Mouse (Mus musculus) embryonic facial prominence, embryonic 14.5 days (tissue): ENCODE data around the gene F2. TPM values are rescaled to one million over a fixed set of nuclear protein-coding genes. Genes with fewer than 3 reads are reported as not detected.

Experiments used
- ATAC-seq: fragments of 200-750 bp; cut with Nextera tagmentation; 2 replicates; pipeline ENCODE4 v1.8.0; 2017; ENCODE audit warnings: low read depth, moderate number of reproducible peaks, moderate TSS enrichment
- DNase-seq: peaks from one replicate; pipeline ENCODE4 v3.0.0-alpha.2; 2015; ENCODE audit warnings: low spot score
- H3K27ac ChIP-seq: fragments of 300-500 bp; sonication (generic); replicated peaks from 2 replicates; pipeline ENCODE4 v1.5.1; 2014; ENCODE audit warnings: low read depth, mild to moderate bottlenecking, low read length, moderate library complexity
- H3K27me3 ChIP-seq: fragments of 300-500 bp; sonication (generic); replicated peaks from 2 replicates; pipeline ENCODE4 v1.6.1; 2014; ENCODE audit warnings: low read length; ENCODE audit not compliant: control insufficient read depth, insufficient read depth
- H3K36me3 ChIP-seq: fragments of 300-500 bp; sonication (generic); 2 replicates; pipeline ENCODE4 v1.6.1; 2014; ENCODE audit warnings: low read length, mixed read lengths; ENCODE audit not compliant: control insufficient read depth, insufficient read depth
- H3K4me1 ChIP-seq: fragments of 300-500 bp; sonication (generic); 2 replicates; pipeline ENCODE4 v1.6.1; 2014; ENCODE audit warnings: antibody characterized with exemption, low read length; ENCODE audit not compliant: control insufficient read depth, insufficient read depth
- H3K4me2 ChIP-seq: fragments of 300-500 bp; sonication (generic); 2 replicates; pipeline ENCODE4 v1.6.1; 2014; ENCODE audit warnings: low read depth, mild to moderate bottlenecking, low read length, moderate library complexity, mixed read lengths
- H3K4me3 ChIP-seq: fragments of 300-500 bp; sonication (generic); 2 replicates; pipeline ENCODE4 v1.5.1; 2014; ENCODE audit warnings: low read depth, mild to moderate bottlenecking, low read length
- H3K9ac ChIP-seq: fragments of 300-500 bp; sonication (generic); 2 replicates; pipeline ENCODE4 v1.6.1; 2014; ENCODE audit warnings: low read depth, mild to moderate bottlenecking, low read length, moderate library complexity, mixed read lengths
- H3K9me3 ChIP-seq: fragments of 300-500 bp; sonication (generic); 2 replicates; pipeline ENCODE4 v1.6.1; 2016; ENCODE audit warnings: low read length; ENCODE audit not compliant: control insufficient read depth
- WGBS: fragments of 180-500 bp; shearing (Covaris S2); extraction: QIAGEN DNeasy Blood & Tissue Kit; methylation state at CpG from one replicate; pipeline ENCODE4 v1.1.7; 2014; 5-methylcytosine and 5-hydroxymethylcytosine counted together
- polyA plus RNA-seq: library from polyadenylated mRNA; unstranded; fragments of >200 nt; fragmentation: Nextera tagmentation; extraction: Ambion mirVana; gene quantifications from 2 replicates; pipeline ENCODE4 v1.2.1, GENCODE M21; 2014

The F2 gene
- polyA plus RNA-seq, 1 experiment from 2014 or later, result 2.1 TPM

- Histone ChIP-seq H3K27ac (no peak overlapping the region), H3K4me1 (peaks cover 13% of the 10 kb centered on the region), H3K9me3 (no peaks in the 10 kb centered on the region), H3K9ac (no peak overlapping the region), H3K4me3 (no peak overlapping the region; the same call in 1 of the 2 replicates), H3K36me3 (peaks cover 48% of the 10 kb centered on the region), H3K4me2 (no peak overlapping the region), H3K27me3 (no peaks in the 10 kb centered on the region)
- DNase-seq (no peak), ATAC-seq (no peak)
- WGBS, result 89% methylated on average over 14 of the region's 14 CpGs
Observed at GRCm38 (mm10) chr2:91651458-91652258, 15.4 kb upstream of the F2 start.

GRCm38 (mm10) chr2:91650360-91650995 lies 14.3 kb upstream of the F2 start:
- Histone ChIP-seq H3K4me1 (peaks cover 13% of the 10 kb centered on the region), H3K9me3 (no peaks in the 10 kb centered on the region), H3K4me2 (peak overlapping the region; percentile 81), H3K27me3 (no peaks in the 10 kb centered on the region), H3K4me3 (peak overlapping the region; percentile 77), H3K36me3 (peaks cover 48% of the 10 kb centered on the region), H3K9ac (peak overlapping the region; percentile 66), H3K27ac (peak overlapping the region; percentile 80)
- ATAC-seq, result peak; percentile 71
- 8% methylated on average over 15 of the region's 16 CpGs for WGBS
- no peak for DNase-seq

- under 1% methylated on average over 43 of the region's 44 CpGs for WGBS
- H3K4me1 ChIP-seq, result peaks cover 13% of the 10 kb centered on the region
- H3K9me3 ChIP-seq, result no peaks in the 10 kb centered on the region
- peak within 1 kb of the TSS; percentile 89 for H3K27ac ChIP-seq
- H3K36me3 ChIP-seq, result peaks cover 48% of the 10 kb centered on the region
- ATAC-seq, result peak; percentile 96
- H3K9ac ChIP-seq, result peak within 1 kb of the TSS; percentile 86
- H3K4me3 ChIP-seq, result peak within 1 kb of the TSS; percentile 77
- H3K27me3 ChIP-seq, result no peaks in the 10 kb centered on the region
- peak; percentile 99 for DNase-seq
- peak within 1 kb of the TSS; percentile 84 for H3K4me2 ChIP-seq
Observed at GRCm38 (mm10) chr2:91649553-91650359, 13.5 kb upstream of the F2 start, which contains the start of the genes Zfp408 and Arhgap1. TSS of gene Zfp408 (minus strand) at chr2:91649791. TSS of gene Arhgap1 (plus strand) at chr2:91649860.

GRCm38 (mm10) chr2:91649152-91649551 lies 12.9 kb upstream of the F2 start:
- peaks cover 48% of the 10 kb centered on the region for H3K36me3 ChIP-seq
- ATAC-seq (no peak), DNase-seq (no peak)
- H3K4me1 ChIP-seq, result peaks cover 13% of the 10 kb centered on the region
- 3% methylated on average over 15 of the region's 15 CpGs for WGBS
- no peaks in the 10 kb centered on the region for H3K27me3 ChIP-seq
- H3K4me2 ChIP-seq, result peak overlapping the region; percentile 84
- H3K9me3 ChIP-seq, result no peaks in the 10 kb centered on the region
- peak overlapping the region; percentile 77 for H3K4me3 ChIP-seq
- peak overlapping the region; percentile 86 for H3K9ac ChIP-seq
- peak overlapping the region; percentile 89 for H3K27ac ChIP-seq

GRCm38 (mm10) chr2:91646733-91647132 lies 10.5 kb upstream of the F2 start:
- DNase-seq (peak; percentile 17), ATAC-seq (no peak)
- H3K27ac ChIP-seq, result no peak overlapping the region
- 35% methylated on average over 1 of the region's 1 CpGs for WGBS
- H3K9me3 ChIP-seq, result no peaks in the 10 kb centered on the region
- peaks cover 13% of the 10 kb centered on the region for H3K4me1 ChIP-seq
- H3K9ac ChIP-seq, result no peak overlapping the region
- H3K36me3 ChIP-seq, result peaks cover 60% of the 10 kb centered on the region
- no peak overlapping the region for H3K4me2 ChIP-seq
- no peaks in the 10 kb centered on the region for H3K27me3 ChIP-seq
- H3K4me3 ChIP-seq, result no peak overlapping the region

- Histone ChIP-seq H3K9ac (no peak overlapping the region), H3K4me1 (peaks cover 9% of the 10 kb centered on the region), H3K4me3 (no peak overlapping the region), H3K27ac (no peak overlapping the region), H3K4me2 (no peak overlapping the region), H3K36me3 (peaks cover 60% of the 10 kb centered on the region), H3K27me3 (no peaks in the 10 kb centered on the region), H3K9me3 (no peaks in the 10 kb centered on the region)
- 92% methylated on average over 11 of the region's 11 CpGs for WGBS
- ATAC-seq, result no peak
- no peak for DNase-seq
Observed at GRCm38 (mm10) chr2:91645811-91646210, 9.6 kb upstream of the F2 start.

GRCm38 (mm10) chr2:91645354-91645753 lies 9.1 kb upstream of the F2 start:
- no peak overlapping the region for H3K4me2 ChIP-seq
- DNase-seq, result no peak
- ATAC-seq, result no peak

GRCm38 (mm10) chr2:91644021-91644420 lies 7.8 kb upstream of the F2 start:
- ATAC-seq, result no peak
- 90% methylated on average over 11 of the region's 11 CpGs for WGBS
- Histone ChIP-seq H3K9me3 (no peaks in the 10 kb centered on the region), H3K27me3 (no peaks in the 10 kb centered on the region), H3K9ac (no peak overlapping the region), H3K27ac (no peak overlapping the region), H3K4me2 (no peak overlapping the region), H3K4me3 (no peak overlapping the region), H3K36me3 (peaks cover 60% of the 10 kb centered on the region), H3K4me1 (peaks cover 7% of the 10 kb centered on the region)
- DNase-seq, result no peak

More at GRCm38 (mm10) chr2:91645354-91645753, 9.1 kb upstream of the F2 start:
- 95% methylated on average over 15 of the region's 15 CpGs for WGBS
- Histone ChIP-seq H3K36me3 (peaks cover 60% of the 10 kb centered on the region), H3K27me3 (no peaks in the 10 kb centered on the region), H3K4me3 (no peak overlapping the region), H3K27ac (no peak overlapping the region), H3K4me1 (peaks cover 7% of the 10 kb centered on the region), H3K9me3 (no peaks in the 10 kb centered on the region), H3K9ac (no peak overlapping the region)
